Mouse (Mus musculus): Measurements from ENCODE around the gene Gm20219. TPM values are rescaled to one million over a fixed set of nuclear protein-coding genes. Genes with fewer than 3 reads are reported as not detected.

Gm20219 gene
- total and polyA plus RNA-seq, 2 experiments from 2014 or later = 0.22 to 0.56 TPM

DNA sequence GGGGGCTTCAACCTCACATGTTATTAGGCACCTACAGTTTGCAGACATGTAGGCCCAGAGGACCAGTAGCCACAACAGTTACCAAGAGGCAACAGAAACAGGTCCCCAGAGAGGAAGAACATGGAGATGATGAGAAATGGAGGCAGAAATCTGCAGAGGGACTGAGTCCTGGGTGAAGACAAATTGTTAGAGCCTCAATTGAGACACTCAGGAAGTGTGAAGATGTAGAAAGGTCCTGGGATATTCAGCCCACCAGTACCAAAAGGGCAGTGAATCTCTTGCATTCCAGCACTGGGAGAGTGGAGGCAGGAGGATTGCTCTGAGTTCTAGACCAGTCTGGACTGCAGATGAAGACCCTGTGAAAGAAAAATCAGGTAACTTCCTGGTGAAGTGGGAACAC, 39.9 kb downstream of the Gm20219 start:
- no peak overlapping the region for H3K9ac ChIP-seq (replicated peaks; ENCODE audit: low read length, poor library complexity, severe bottlenecking)
- no peaks in the 10 kb centered on the region for H3K9me3 ChIP-seq (ENCODE audit: low read length)
- no peak for ATAC-seq (ENCODE audit: low FRiP score)
- H3K27ac ChIP-seq (ENCODE audit: low read depth, low read length) = no peak overlapping the region
- DNase-seq (ENCODE audit: low spot score) = no peak
- peaks cover 6% of the 10 kb centered on the region; the same call in 1 of the 2 replicates for H3K4me1 ChIP-seq (ENCODE audit: insufficient read depth, low read length)
- peaks cover 23% of the 10 kb centered on the region for H3K27me3 ChIP-seq (ENCODE audit: insufficient read depth, low read length)
- TF ChIP-seq CTCF (IDR thresholded peaks at IDR 0.05) = no peak
- H3K4me3 ChIP-seq (ENCODE audit: low read depth, low read length) = no peak overlapping the region
- no peak overlapping the region for H3K4me2 ChIP-seq (ENCODE audit: low read depth, low read length, poor library complexity, severe bottlenecking)
- H3K36me3 ChIP-seq (ENCODE audit: insufficient read depth, low read length) = no peaks in the 10 kb centered on the region

DNA sequence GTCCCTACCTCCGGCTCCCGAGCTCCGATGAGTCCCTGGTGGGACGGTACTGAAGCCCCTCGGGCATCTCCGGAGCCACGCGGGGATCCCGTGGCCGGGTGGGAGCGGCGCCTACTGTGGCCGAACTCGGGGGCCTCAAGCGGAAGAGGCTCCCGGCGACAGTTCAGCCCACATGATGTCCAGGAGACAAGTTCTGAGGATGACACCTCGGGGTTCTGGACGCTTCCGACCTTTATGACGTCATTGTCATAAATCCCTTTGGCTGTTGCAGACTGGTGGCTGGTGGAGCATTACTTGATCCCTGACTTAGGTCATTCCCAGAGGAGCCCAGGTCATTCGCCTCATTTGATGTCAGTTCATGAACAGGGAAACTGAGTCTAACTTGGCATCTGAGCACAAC, 41.9 kb downstream of the Gm20219 start, which contains the start of gene Znrf4:
Gene Znrf4 (minus strand): TSS at position 122 of the 400 bp plus-strand sequence.
- H3K36me3 ChIP-seq (ENCODE audit: insufficient read depth, low read length) = no peaks in the 10 kb centered on the region
- H3K27me3 ChIP-seq (ENCODE audit: insufficient read depth, low read length) = peaks cover 23% of the 10 kb centered on the region
- no peak within 1 kb of the TSS for H3K27ac ChIP-seq (ENCODE audit: low read depth, low read length)
- ATAC-seq (ENCODE audit: low FRiP score) (no peak), DNase-seq (ENCODE audit: low spot score) (no peak)
- H3K4me1 ChIP-seq (ENCODE audit: insufficient read depth, low read length) = peaks cover 6% of the 10 kb centered on the region; the same call in 1 of the 2 replicates
- no peak within 1 kb of the TSS for H3K9ac ChIP-seq (replicated peaks; ENCODE audit: low read length, poor library complexity, severe bottlenecking)
- peak within 1 kb of the TSS; percentile 24; the same call in 1 of the 2 replicates for H3K4me3 ChIP-seq (ENCODE audit: low read depth, low read length)
- no peaks in the 10 kb centered on the region for H3K9me3 ChIP-seq (ENCODE audit: low read length)
- TF ChIP-seq CTCF (IDR thresholded peaks at IDR 0.05) = no peak
- peak within 1 kb of the TSS; percentile 38 for H3K4me2 ChIP-seq (ENCODE audit: low read depth, low read length, poor library complexity, severe bottlenecking)
- WGBS = 65% methylated on average over 22 of the region's 22 CpGs

DNA sequence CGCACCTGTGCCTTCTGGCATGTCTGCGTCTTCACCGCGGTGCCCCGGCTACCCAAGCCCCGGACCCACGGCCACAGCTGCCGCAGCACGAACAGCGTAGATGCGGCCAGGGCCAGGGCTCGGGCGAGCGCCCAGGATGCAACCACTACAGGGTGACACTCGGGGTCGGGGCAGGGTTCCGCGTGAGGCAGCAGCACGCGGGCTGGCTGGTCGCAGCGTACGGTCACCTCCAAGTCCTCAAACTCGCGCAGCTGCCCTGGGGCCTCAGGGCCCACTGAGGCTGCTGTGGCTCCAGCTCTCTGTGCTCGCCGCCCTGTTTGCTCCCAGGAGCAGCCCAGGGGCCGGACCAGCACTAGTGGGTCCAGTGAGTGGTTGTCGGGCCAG, 42.5 kb downstream of the Gm20219 start:
- Histone ChIP-seq H3K9me3 (ENCODE audit: low read length) (no peaks in the 10 kb centered on the region), H3K4me3 (ENCODE audit: low read depth, low read length) (peak overlapping the region; percentile 24; the same call in 1 of the 2 replicates), H3K27ac (ENCODE audit: low read depth, low read length) (no peak overlapping the region), H3K9ac (replicated peaks; ENCODE audit: low read length, poor library complexity, severe bottlenecking) (no peak overlapping the region), H3K4me2 (ENCODE audit: low read depth, low read length, poor library complexity, severe bottlenecking) (peak overlapping the region; percentile 38; the same call in 1 of the 2 replicates), H3K4me1 (ENCODE audit: insufficient read depth, low read length) (peaks cover 6% of the 10 kb centered on the region; the same call in 1 of the 2 replicates), H3K36me3 (ENCODE audit: insufficient read depth, low read length) (no peaks in the 10 kb centered on the region), H3K27me3 (ENCODE audit: insufficient read depth, low read length) (peaks cover 23% of the 10 kb centered on the region)
- ATAC-seq (ENCODE audit: low FRiP score) (no peak), DNase-seq (ENCODE audit: low spot score) (no peak)
- no peak for TF ChIP-seq CTCF (IDR thresholded peaks at IDR 0.05)
- 25% methylated on average over 29 of the region's 29 CpGs for WGBS

DNA sequence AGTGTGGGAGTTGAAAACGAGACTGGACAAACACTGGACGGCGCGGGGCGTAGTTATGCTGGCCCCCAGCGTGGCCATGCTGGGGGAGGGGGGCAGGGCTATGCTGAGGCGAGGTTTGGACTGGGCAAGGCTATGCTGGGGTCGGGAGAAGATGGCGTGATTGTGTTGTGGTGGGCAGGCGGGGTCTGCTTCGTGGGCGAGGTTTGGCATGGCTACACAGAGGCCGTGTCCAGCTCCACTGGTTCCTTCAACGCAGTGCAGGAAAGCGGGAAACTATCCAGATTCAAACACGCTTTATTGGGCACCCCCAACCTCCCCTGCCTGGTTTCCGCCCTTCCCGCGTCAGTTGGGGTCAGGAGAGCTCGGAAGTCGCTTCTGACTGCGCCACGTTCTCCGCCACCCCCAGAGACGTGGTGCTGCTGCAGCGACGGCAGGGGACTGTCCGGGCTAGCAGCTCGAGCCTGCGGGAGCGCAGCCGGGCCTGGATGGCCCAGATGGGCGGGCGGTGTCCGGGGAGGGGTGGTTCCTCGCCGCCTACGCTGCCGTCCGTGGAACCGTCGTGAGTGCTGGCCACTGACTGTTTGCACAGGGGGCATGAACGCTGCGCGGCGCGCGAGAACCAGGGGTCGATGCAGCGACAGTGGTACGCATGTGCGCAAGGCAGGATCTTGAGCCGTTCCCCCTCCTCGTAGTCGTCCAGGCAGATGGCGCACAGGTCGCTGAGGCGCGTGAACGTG, 43.0 kb downstream of the Gm20219 start:
- H3K4me1 ChIP-seq (ENCODE audit: insufficient read depth, low read length) = peaks cover 6% of the 10 kb centered on the region; the same call in 1 of the 2 replicates

DNA sequence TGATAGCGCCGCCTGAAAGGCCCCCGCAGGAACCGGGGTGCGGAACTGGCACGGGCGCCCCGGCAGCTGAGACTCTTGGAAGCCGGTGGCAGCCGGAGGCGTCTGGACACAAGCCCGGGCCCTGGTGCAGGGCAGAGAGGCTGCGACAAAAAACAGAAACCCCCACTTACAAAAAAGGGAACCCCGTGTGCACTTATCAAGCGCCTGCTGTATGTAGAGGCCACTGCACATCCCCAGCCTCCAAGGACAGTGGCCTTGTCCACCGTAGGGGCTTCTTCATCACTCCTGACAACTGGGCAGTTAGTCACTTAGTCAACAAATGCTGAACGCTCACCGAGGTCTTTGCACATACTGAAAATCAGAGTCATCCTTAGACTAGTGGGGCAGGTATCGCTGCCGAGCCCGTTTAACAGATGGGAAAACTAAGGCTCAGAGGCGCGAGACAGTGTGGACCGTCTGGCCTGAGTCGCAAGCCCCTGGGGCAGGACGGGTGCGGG, 43.7 kb downstream of the Gm20219 start:
- DNase-seq (ENCODE audit: low spot score) (no peak), ATAC-seq (ENCODE audit: low FRiP score) (no peak)
- no peaks in the 10 kb centered on the region for H3K36me3 ChIP-seq (ENCODE audit: insufficient read depth, low read length)
- H3K4me2 ChIP-seq (ENCODE audit: low read depth, low read length, poor library complexity, severe bottlenecking) = no peak overlapping the region
- no peak overlapping the region for H3K9ac ChIP-seq (replicated peaks; ENCODE audit: low read length, poor library complexity, severe bottlenecking)
- no peak for TF ChIP-seq CTCF (IDR thresholded peaks at IDR 0.05)
- no peak overlapping the region for H3K4me3 ChIP-seq (ENCODE audit: low read depth, low read length)
- H3K9me3 ChIP-seq (ENCODE audit: low read length) = no peaks in the 10 kb centered on the region
- 30% methylated on average over 27 of the region's 27 CpGs for WGBS
- H3K27ac ChIP-seq (ENCODE audit: low read depth, low read length) = no peak overlapping the region
- peaks cover 3% of the 10 kb centered on the region; the same call in 1 of the 2 replicates for H3K4me1 ChIP-seq (ENCODE audit: insufficient read depth, low read length)
- peaks cover 23% of the 10 kb centered on the region for H3K27me3 ChIP-seq (ENCODE audit: insufficient read depth, low read length)

More for the DNA sequence above, 43.0 kb downstream of the Gm20219 start:
- peaks cover 23% of the 10 kb centered on the region for H3K27me3 ChIP-seq (ENCODE audit: insufficient read depth, low read length)
- ATAC-seq (ENCODE audit: low FRiP score) (no peak), DNase-seq (ENCODE audit: low spot score) (peak; percentile 49)
- H3K36me3 ChIP-seq (ENCODE audit: insufficient read depth, low read length) = no peaks in the 10 kb centered on the region
- H3K9me3 ChIP-seq (ENCODE audit: low read length) = no peaks in the 10 kb centered on the region
- no peak for TF ChIP-seq CTCF (IDR thresholded peaks at IDR 0.05)
- H3K9ac ChIP-seq (replicated peaks; ENCODE audit: low read length, poor library complexity, severe bottlenecking) = no peak overlapping the region
- peak overlapping the region; percentile 24; the same call in 1 of the 2 replicates for H3K4me3 ChIP-seq (ENCODE audit: low read depth, low read length)
- H3K4me2 ChIP-seq (ENCODE audit: low read depth, low read length, poor library complexity, severe bottlenecking) = peak overlapping the region; percentile 38
- no peak overlapping the region for H3K27ac ChIP-seq (ENCODE audit: low read depth, low read length)
- 6% methylated on average over 60 of the region's 60 CpGs for WGBS

All from midbrain, postnatal 0 days (tissue).